Mouse (Mus musculus) megakaryocyte, embryonic 14.5 days (primary cell): Measurements from ENCODE around the gene Ccdc186. TPM values are rescaled to one million over a fixed set of nuclear protein-coding genes. Genes with fewer than 3 reads are reported as not detected.

Experiments
- H3K27me3 ChIP-seq: replicated peaks from 2 replicates; pipeline ENCODE3; 2012; ENCODE audit warnings: inconsistent platforms
- H3K36me3 ChIP-seq: replicated peaks from 2 replicates; pipeline ENCODE3; 2012; ENCODE audit warnings: low read length, inconsistent platforms, mixed read lengths
- H3K4me1 ChIP-seq: 2 replicates; pipeline ENCODE4 v1.6.1; 2012; ENCODE audit warnings: inconsistent platforms
- H3K4me3 ChIP-seq: replicated peaks from 2 replicates; pipeline ENCODE3; 2012; ENCODE audit warnings: moderate library complexity, mild to moderate bottlenecking, inconsistent platforms
- H3K9me3 ChIP-seq: 2 replicates; pipeline ENCODE4 v1.6.1; 2012; ENCODE audit warnings: inconsistent platforms
- FLI1 ChIP-seq: IDR thresholded peaks from 2 replicates; pipeline ENCODE4 v1.6.1; 2012; ENCODE audit warnings: low read length, inconsistent platforms, mixed read lengths
- GATA1 ChIP-seq: IDR thresholded peaks from 3 replicates; pipeline ENCODE4 v1.6.1; 2012; ENCODE audit warnings: mixed read lengths, low read length, inconsistent platforms, borderline replicate concordance
- polyA plus RNA-seq: library from polyadenylated mRNA; stranded (reverse); fragments of >175 nt; gene quantifications from 2 replicates; pipeline ENCODE4 v1.2.3, GENCODE M21; 2012; ENCODE audit warnings: low replicate concordance; ENCODE audit not compliant: insufficient read depth

Ccdc186 gene
- 0.72 TPM in 1 of 2 replicates, not detected in the other for polyA plus RNA-seq

- peaks cover 25% of the 10 kb centered on the region for H3K27me3 ChIP-seq
- no peak for TF ChIP-seq FLI1
- H3K4me1 ChIP-seq = peaks cover 42% of the 10 kb centered on the region
- H3K4me3 ChIP-seq = peak within 1 kb of the TSS; percentile 98
- H3K9me3 ChIP-seq = peaks cover 11% of the 10 kb centered on the region
- no peaks in the 10 kb centered on the region for H3K36me3 ChIP-seq
Measured at GRCm38 (mm10) chr19:56821798-56822447, at the start of gene Ccdc186. Gene Ccdc186, minus strand, starts transcription at chr19:56822190.

- peaks cover 68% of the 10 kb centered on the region for H3K27me3 ChIP-seq
- no peak overlapping the region for H3K4me3 ChIP-seq
- H3K36me3 ChIP-seq = no peaks in the 10 kb centered on the region
- H3K9me3 ChIP-seq = no peaks in the 10 kb centered on the region
- no peak for TF ChIP-seq FLI1
- TF ChIP-seq GATA1 = no peak
- H3K4me1 ChIP-seq = peaks cover 4% of the 10 kb centered on the region; the same call in 1 of the 2 replicates
Measured at GRCm38 (mm10) chr19:56867701-56868100, 45.7 kb upstream of the Ccdc186 start.

- Histone ChIP-seq H3K9me3 (0 out of 2 replicates have a peak, but pooled peaks cover 5% of the 10 kb centered on the region), H3K36me3 (no peaks in the 10 kb centered on the region), H3K4me3 (no peak overlapping the region), H3K4me1 (no peaks in the 10 kb centered on the region), H3K27me3 (peaks cover 30% of the 10 kb centered on the region)
- TF ChIP-seq FLI1 (no peak), GATA1 (no peak)
Measured at GRCm38 (mm10) chr19:56856455-56856854, 34.5 kb upstream of the Ccdc186 start.

GRCm38 (mm10) chr19:56852590-56852989 is 30.6 kb upstream of the Ccdc186 start:
- Histone ChIP-seq H3K4me3 (no peak overlapping the region), H3K27me3 (peaks cover 46% of the 10 kb centered on the region), H3K4me1 (no peaks in the 10 kb centered on the region), H3K36me3 (no peaks in the 10 kb centered on the region), H3K9me3 (0 out of 2 replicates have a peak, but pooled peaks cover 9% of the 10 kb centered on the region)
- TF ChIP-seq GATA1 = no peak
- no peak for TF ChIP-seq FLI1

- Histone ChIP-seq H3K4me3 (no peak overlapping the region), H3K4me1 (no peaks in the 10 kb centered on the region), H3K36me3 (no peaks in the 10 kb centered on the region), H3K27me3 (peaks cover 42% of the 10 kb centered on the region), H3K9me3 (peaks cover 11% of the 10 kb centered on the region)
- TF ChIP-seq GATA1 = no peak
- no peak for TF ChIP-seq FLI1
Measured at GRCm38 (mm10) chr19:56842974-56843373, 21.0 kb upstream of the Ccdc186 start.

- Histone ChIP-seq H3K4me3 (no peak overlapping the region), H3K27me3 (peaks cover 32% of the 10 kb centered on the region)
- TF ChIP-seq FLI1 = no peak
- TF ChIP-seq GATA1 = no peak
Measured at GRCm38 (mm10) chr19:56838942-56839706, 17.1 kb upstream of the Ccdc186 start.

GRCm38 (mm10) chr19:56835340-56835739 is 13.3 kb upstream of the Ccdc186 start:
- TF ChIP-seq GATA1 (no peak), FLI1 (no peak)

More at GRCm38 (mm10) chr19:56838942-56839706, 17.1 kb upstream of the Ccdc186 start:
- Histone ChIP-seq H3K9me3 (no peaks in the 10 kb centered on the region), H3K4me1 (no peaks in the 10 kb centered on the region), H3K36me3 (no peaks in the 10 kb centered on the region)

GRCm38 (mm10) chr19:56830163-56830562 is 8.2 kb upstream of the Ccdc186 start:
- Histone ChIP-seq H3K4me1 (no peaks in the 10 kb centered on the region), H3K4me3 (no peak overlapping the region), H3K9me3 (peaks cover 11% of the 10 kb centered on the region), H3K36me3 (no peaks in the 10 kb centered on the region), H3K27me3 (peaks cover 56% of the 10 kb centered on the region)
- TF ChIP-seq GATA1 (no peak), FLI1 (no peak)

More at GRCm38 (mm10) chr19:56835340-56835739, 13.3 kb upstream of the Ccdc186 start:
- Histone ChIP-seq H3K27me3 (peaks cover 37% of the 10 kb centered on the region), H3K4me3 (no peak overlapping the region), H3K36me3 (no peaks in the 10 kb centered on the region), H3K9me3 (no peaks in the 10 kb centered on the region), H3K4me1 (no peaks in the 10 kb centered on the region)

GRCm38 (mm10) chr19:56829267-56829666 is 7.3 kb upstream of the Ccdc186 start:
- no peak for TF ChIP-seq GATA1
- TF ChIP-seq FLI1 = no peak
- Histone ChIP-seq H3K4me1 (no peaks in the 10 kb centered on the region), H3K27me3 (peaks cover 56% of the 10 kb centered on the region), H3K9me3 (peaks cover 11% of the 10 kb centered on the region), H3K36me3 (no peaks in the 10 kb centered on the region), H3K4me3 (no peak overlapping the region)

GRCm38 (mm10) chr19:56828305-56828704 is 6.3 kb upstream of the Ccdc186 start:
- Histone ChIP-seq H3K4me3 (no peak overlapping the region), H3K36me3 (no peaks in the 10 kb centered on the region)
- no peak for TF ChIP-seq GATA1
- TF ChIP-seq FLI1 = no peak

More at GRCm38 (mm10) chr19:56828305-56828704, 6.3 kb upstream of the Ccdc186 start:
- Histone ChIP-seq H3K27me3 (peaks cover 56% of the 10 kb centered on the region), H3K9me3 (peaks cover 11% of the 10 kb centered on the region), H3K4me1 (no peaks in the 10 kb centered on the region)
